Mouse (Mus musculus): ENCODE data around the gene Slc15a2.

GRCm38 (mm10) chr16:36700484-36700883 is 84.3 kb downstream of the Slc15a2 start:
- TF ChIP-seq CTCF (IDR thresholded peaks at IDR 0.05; ENCODE audit: low read depth, low read length) (no peak), POLR2A (IDR thresholded peaks at IDR 0.05; ENCODE audit: borderline replicate concordance, low read depth, low read length) (no peak)
